Mouse (Mus musculus): ENCODE measurements at regions not wholly inside any gene's neighbourhood (a gene's known extent, or its start where the extent isn't known, plus 50 kb on each side); places are given as distances from the start of the nearest gene placed in this dataset.

DNA sequence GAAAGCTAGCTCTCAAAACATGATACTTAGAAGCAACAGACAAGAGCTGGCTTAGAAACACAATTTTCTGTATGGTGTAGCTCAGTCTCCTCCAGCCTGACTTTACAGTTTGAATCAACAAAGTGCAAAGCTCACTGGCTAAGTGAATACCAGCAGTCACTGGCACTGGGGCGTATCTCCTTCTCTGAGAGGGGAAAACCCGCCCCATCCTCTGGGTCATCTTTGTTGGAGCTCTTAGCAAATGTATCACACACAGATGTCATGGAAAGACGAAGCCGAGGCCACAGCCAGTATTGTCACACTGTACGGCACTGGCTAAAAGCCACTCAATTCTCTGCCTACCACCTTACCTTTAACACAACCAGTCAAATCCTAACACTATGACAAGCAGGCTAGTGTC, 267.8 kb downstream of the Bcor start:
- 92% methylated on average over 5 of the region's 5 CpGs for WGBS
- H3K27me3 ChIP-seq (ENCODE audit: control insufficient read depth, insufficient read depth, low read length), result no peaks in the 10 kb centered on the region
- H3K27ac ChIP-seq (ENCODE audit: insufficient read depth, low read depth, low read length), result no peak overlapping the region
- H3K4me3 ChIP-seq (ENCODE audit: low read depth, low read length), result no peak overlapping the region
- H3K4me1 ChIP-seq (ENCODE audit: control insufficient read depth, insufficient read depth, insufficient read length, low read length), result peaks cover 4% of the 10 kb centered on the region; the same call in 1 of the 2 replicates
- H3K36me3 ChIP-seq (ENCODE audit: control insufficient read depth, insufficient read depth, low read length), result no peaks in the 10 kb centered on the region
- TF ChIP-seq POLR2A (IDR thresholded peaks at IDR 0.05; ENCODE audit: low read depth, low read length) (no peak), CTCF (IDR thresholded peaks at IDR 0.05; ENCODE audit: extremely low read depth, insufficient read length, insufficient replicate concordance, low read depth, low read length) (no peak)

DNA sequence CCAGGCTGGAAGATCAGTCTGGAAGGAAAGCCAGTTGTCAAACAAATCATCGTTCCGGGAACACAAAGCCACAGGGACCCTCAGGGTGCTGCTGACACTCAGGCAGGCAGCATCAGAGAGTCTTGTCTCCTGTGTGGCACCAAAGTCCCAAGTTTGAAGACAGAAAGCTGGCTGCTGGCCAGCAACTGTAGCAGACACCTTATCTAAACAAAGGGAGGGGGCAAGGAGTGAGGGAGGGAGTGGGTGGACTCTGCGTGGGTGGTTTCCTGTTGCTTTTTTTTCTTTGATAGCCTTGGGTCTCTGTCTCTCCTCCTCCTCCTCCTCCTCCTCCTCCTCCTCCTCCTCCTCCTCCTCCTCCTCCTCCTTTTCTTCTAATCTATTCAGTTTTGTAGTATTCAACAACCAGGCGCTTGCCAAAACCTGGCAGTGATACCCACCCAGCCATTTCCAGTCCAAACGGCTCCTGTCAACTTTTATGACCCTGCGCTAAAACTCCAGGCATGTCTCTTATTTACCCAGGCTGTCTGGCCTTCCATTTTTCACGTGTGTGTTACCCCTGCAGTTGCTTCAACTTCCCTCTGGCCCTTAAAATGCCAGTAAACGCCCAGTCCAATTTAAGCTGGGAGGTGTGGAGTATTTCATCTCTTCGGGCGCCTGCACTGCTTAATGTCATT, 266.4 kb downstream of the Bcor start:
- H3K27me3 ChIP-seq (ENCODE audit: control insufficient read depth, insufficient read depth, low read length), result no peaks in the 10 kb centered on the region
- TF ChIP-seq POLR2A (IDR thresholded peaks at IDR 0.05; ENCODE audit: low read depth, low read length), result no peak
- no peak for TF ChIP-seq CTCF (IDR thresholded peaks at IDR 0.05; ENCODE audit: extremely low read depth, insufficient read length, insufficient replicate concordance, low read depth, low read length)
- H3K4me1 ChIP-seq (ENCODE audit: control insufficient read depth, insufficient read depth, insufficient read length, low read length), result peaks cover 4% of the 10 kb centered on the region; the same call in 1 of the 2 replicates
- no peak overlapping the region for H3K4me3 ChIP-seq (ENCODE audit: low read depth, low read length)
- no peaks in the 10 kb centered on the region for H3K36me3 ChIP-seq (ENCODE audit: control insufficient read depth, insufficient read depth, low read length)
- 28% methylated on average over 9 of the region's 10 CpGs for WGBS
- H3K27ac ChIP-seq (ENCODE audit: insufficient read depth, low read depth, low read length), result no peak overlapping the region; the same call in 1 of the 2 replicates

DNA sequence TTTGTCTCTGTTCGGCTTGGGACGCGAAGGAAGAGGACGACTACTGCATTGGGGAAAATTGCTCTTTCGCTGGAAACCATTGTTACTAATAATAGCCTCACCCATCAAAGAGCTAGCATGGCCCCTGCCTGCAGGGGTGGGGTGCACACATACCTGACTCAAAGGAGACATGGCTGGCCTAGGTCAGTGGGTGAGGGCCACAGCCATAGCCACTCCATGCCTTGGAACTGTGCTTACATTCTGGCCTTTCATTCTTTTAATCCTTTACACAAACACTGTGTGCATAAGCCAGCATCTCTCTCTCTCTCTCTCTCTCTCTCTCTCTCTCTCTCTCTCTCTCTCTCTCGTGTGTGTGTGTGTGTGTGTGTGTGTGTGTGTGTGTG, 265.9 kb downstream of the Bcor start:
- TF ChIP-seq POLR2A (IDR thresholded peaks at IDR 0.05; ENCODE audit: low read depth, low read length) (no peak), CTCF (IDR thresholded peaks at IDR 0.05; ENCODE audit: extremely low read depth, insufficient read length, insufficient replicate concordance, low read depth, low read length) (no peak)
- Histone ChIP-seq H3K4me3 (ENCODE audit: low read depth, low read length) (no peak overlapping the region), H3K27me3 (ENCODE audit: control insufficient read depth, insufficient read depth, low read length) (no peaks in the 10 kb centered on the region), H3K36me3 (ENCODE audit: control insufficient read depth, insufficient read depth, low read length) (no peaks in the 10 kb centered on the region), H3K4me1 (ENCODE audit: control insufficient read depth, insufficient read depth, insufficient read length, low read length) (peaks cover 4% of the 10 kb centered on the region; the same call in 1 of the 2 replicates), H3K27ac (ENCODE audit: insufficient read depth, low read depth, low read length) (no peak overlapping the region)
- WGBS, result 44% methylated on average over 5 of the region's 6 CpGs

DNA sequence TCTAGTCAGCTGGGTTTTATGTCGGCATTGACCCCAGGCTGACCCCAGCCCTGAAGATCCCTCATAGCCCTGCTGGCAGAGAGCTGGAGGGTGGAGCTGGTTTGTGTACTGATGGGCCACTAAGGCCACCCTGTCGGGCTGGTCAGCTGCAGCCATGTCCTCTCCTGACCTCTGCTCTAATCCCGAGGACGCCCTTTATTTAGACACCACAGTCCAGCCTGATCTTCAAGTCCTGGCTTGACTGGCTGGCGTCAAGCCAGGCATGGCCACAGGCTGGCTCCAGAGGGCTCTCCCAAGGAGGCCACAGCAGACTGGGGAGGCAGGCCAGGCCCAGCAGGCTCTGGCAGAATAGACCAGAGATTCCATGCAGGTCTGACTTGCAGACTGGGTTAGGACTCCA, 264.8 kb downstream of the Bcor start:
- TF ChIP-seq CTCF (IDR thresholded peaks at IDR 0.05; ENCODE audit: extremely low read depth, insufficient read length, insufficient replicate concordance, low read depth, low read length) (no peak), POLR2A (IDR thresholded peaks at IDR 0.05; ENCODE audit: low read depth, low read length) (no peak)
- Histone ChIP-seq H3K27me3 (ENCODE audit: control insufficient read depth, insufficient read depth, low read length) (no peaks in the 10 kb centered on the region), H3K4me1 (ENCODE audit: control insufficient read depth, insufficient read depth, insufficient read length, low read length) (peaks cover 4% of the 10 kb centered on the region; the same call in 1 of the 2 replicates), H3K4me3 (ENCODE audit: low read depth, low read length) (no peak overlapping the region), H3K36me3 (ENCODE audit: control insufficient read depth, insufficient read depth, low read length) (no peaks in the 10 kb centered on the region), H3K27ac (ENCODE audit: insufficient read depth, low read depth, low read length) (no peak overlapping the region)
- 64% methylated on average over 5 of the region's 5 CpGs for WGBS

DNA sequence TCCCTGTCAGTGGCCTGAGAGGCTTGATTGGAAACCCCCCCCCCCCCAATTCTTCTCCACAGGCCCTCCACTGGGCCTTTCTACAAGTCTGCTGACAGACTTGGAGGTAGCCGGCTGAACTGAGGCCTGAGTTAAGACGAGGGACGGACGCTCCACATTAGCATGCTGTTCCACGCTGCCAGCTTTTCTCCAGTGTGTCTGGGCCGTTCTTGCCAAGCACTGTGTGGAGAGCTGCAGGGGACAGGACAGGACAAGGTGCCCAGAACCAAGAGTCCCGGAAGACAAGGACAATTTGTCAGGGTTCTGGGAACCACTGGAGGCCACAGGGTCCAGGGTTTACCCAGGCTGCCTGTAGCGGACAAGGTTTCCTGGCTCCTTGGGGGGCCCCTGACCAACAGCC, 261.9 kb downstream of the Bcor start:
- Histone ChIP-seq H3K27ac (ENCODE audit: insufficient read depth, low read depth, low read length) (no peak overlapping the region), H3K36me3 (ENCODE audit: control insufficient read depth, insufficient read depth, low read length) (no peaks in the 10 kb centered on the region), H3K27me3 (ENCODE audit: control insufficient read depth, insufficient read depth, low read length) (no peaks in the 10 kb centered on the region), H3K4me1 (ENCODE audit: control insufficient read depth, insufficient read depth, insufficient read length, low read length) (peaks cover 3% of the 10 kb centered on the region; the same call in 1 of the 2 replicates), H3K4me3 (ENCODE audit: low read depth, low read length) (no peak overlapping the region)
- TF ChIP-seq CTCF (IDR thresholded peaks at IDR 0.05; ENCODE audit: extremely low read depth, insufficient read length, insufficient replicate concordance, low read depth, low read length) (no peak), POLR2A (IDR thresholded peaks at IDR 0.05; ENCODE audit: low read depth, low read length) (no peak)
- 93% methylated on average over 8 of the region's 8 CpGs for WGBS

DNA sequence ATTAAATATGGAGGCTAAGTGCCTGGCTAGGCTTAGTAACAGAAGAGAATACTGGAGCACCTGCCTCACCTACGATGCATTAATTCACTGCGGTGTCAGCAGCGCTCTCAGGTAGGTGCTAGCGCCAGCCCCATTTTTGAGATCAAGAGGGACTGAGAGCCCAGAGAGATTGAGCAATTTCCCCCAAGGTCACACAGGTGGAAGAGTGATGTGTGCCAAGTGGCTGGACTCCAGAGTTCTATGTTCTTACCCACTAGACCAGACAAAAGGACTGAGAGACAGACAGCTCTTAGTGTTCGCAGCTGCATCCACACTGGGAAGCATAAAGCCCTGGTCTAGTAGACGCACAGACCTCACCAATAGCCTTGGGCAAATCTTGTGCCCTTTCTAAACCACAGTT, 261.1 kb downstream of the Bcor start:
- H3K4me1 ChIP-seq (ENCODE audit: control insufficient read depth, insufficient read depth, insufficient read length, low read length), result no peaks in the 10 kb centered on the region
- no peaks in the 10 kb centered on the region for H3K36me3 ChIP-seq (ENCODE audit: control insufficient read depth, insufficient read depth, low read length)
- no peak overlapping the region for H3K4me3 ChIP-seq (ENCODE audit: low read depth, low read length)
- TF ChIP-seq POLR2A (IDR thresholded peaks at IDR 0.05; ENCODE audit: low read depth, low read length), result no peak
- TF ChIP-seq CTCF (IDR thresholded peaks at IDR 0.05; ENCODE audit: extremely low read depth, insufficient read length, insufficient replicate concordance, low read depth, low read length), result no peak
- no peaks in the 10 kb centered on the region for H3K27me3 ChIP-seq (ENCODE audit: control insufficient read depth, insufficient read depth, low read length)
- 88% methylated on average over 6 of the region's 6 CpGs for WGBS
- H3K27ac ChIP-seq (ENCODE audit: insufficient read depth, low read depth, low read length), result no peak overlapping the region

DNA sequence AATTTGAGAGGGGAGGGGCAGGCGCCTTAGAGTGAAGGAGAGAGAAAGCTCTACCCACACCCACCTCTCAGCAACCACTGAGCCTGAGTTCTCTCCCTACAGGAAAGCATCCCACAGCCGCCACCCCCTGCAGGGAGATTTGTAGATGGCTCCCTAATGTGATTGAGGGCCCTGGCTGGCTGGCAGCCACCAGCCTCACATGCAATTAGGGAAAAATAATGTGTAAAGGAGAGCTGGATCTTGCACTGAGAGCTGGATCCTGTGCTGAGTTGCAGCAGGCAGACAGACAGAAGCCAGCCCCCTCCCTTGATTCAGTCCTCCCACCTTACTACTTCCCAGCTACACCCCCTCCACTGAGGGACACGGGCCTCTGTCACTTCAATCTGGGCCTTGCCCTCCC, 260.2 kb downstream of the Bcor start:
- Histone ChIP-seq H3K27ac (ENCODE audit: insufficient read depth, low read depth, low read length) (no peak overlapping the region), H3K4me3 (ENCODE audit: low read depth, low read length) (no peak overlapping the region), H3K36me3 (ENCODE audit: control insufficient read depth, insufficient read depth, low read length) (no peaks in the 10 kb centered on the region), H3K27me3 (ENCODE audit: control insufficient read depth, insufficient read depth, low read length) (no peaks in the 10 kb centered on the region), H3K4me1 (ENCODE audit: control insufficient read depth, insufficient read depth, insufficient read length, low read length) (no peaks in the 10 kb centered on the region)
- WGBS, result 75% methylated on average over 3 of the region's 3 CpGs
- TF ChIP-seq CTCF (IDR thresholded peaks at IDR 0.05; ENCODE audit: extremely low read depth, insufficient read length, insufficient replicate concordance, low read depth, low read length) (no peak), POLR2A (IDR thresholded peaks at IDR 0.05; ENCODE audit: low read depth, low read length) (no peak)
